Mouse (Mus musculus) bone marrow macrophage, adult 2 months (primary cell): ENCODE data around the gene Pusl1.

Experiments used
- CTCF ChIP-seq: IDR thresholded peaks from 2 replicates; pipeline ENCODE4 v1.5.1; 2012; ENCODE audit warnings: low read depth, mild to moderate bottlenecking, low read length, moderate library complexity
- POLR2A ChIP-seq: IDR thresholded peaks from 2 replicates; pipeline ENCODE4 v1.6.1; 2012; ENCODE audit warnings: mild to moderate bottlenecking, low read depth, low read length, borderline replicate concordance

- no peak for TF ChIP-seq CTCF
- no peak for TF ChIP-seq POLR2A
Observed at GRCm38 (mm10) chr4:155907003-155907402, 15.4 kb upstream of the Pusl1 start.
